Mouse (Mus musculus): ENCODE data around the gene Rad51d. TPM values are rescaled to one million over a fixed set of nuclear protein-coding genes. Genes with fewer than 3 reads are reported as not detected.

The Rad51d gene
- polyA plus RNA-seq, 1 experiment, result 11.6 TPM

GRCm38 (mm10) chr11:82897478-82897877 lies 7.1 kb upstream of the Rad51d start:
- Histone ChIP-seq H3K4me1 (peaks cover 14% of the 10 kb centered on the region), H3K4me3 (replicated peaks) (peak overlapping the region; percentile 23), H3K36me3 (replicated peaks; ENCODE audit: low read length) (peaks cover 51% of the 10 kb centered on the region), H3K27me3 (replicated peaks) (peaks cover 3% of the 10 kb centered on the region), H3K9me3 (peaks cover 4% of the 10 kb centered on the region)
- TF ChIP-seq FLI1 (IDR thresholded peaks at IDR 0.05; ENCODE audit: low read length) (no peak), GATA1 (IDR thresholded peaks at IDR 0.05; ENCODE audit: borderline replicate concordance, low read length) (no peak)

- H3K9me3 ChIP-seq, result peaks cover 4% of the 10 kb centered on the region
- peaks cover 11% of the 10 kb centered on the region for H3K27me3 ChIP-seq (replicated peaks)
- peaks cover 46% of the 10 kb centered on the region for H3K4me1 ChIP-seq
- H3K36me3 ChIP-seq (replicated peaks; ENCODE audit: low read length), result peaks cover 4% of the 10 kb centered on the region
- no peak for TF ChIP-seq FLI1 (IDR thresholded peaks at IDR 0.05; ENCODE audit: low read length)
- TF ChIP-seq GATA1 (IDR thresholded peaks at IDR 0.05; ENCODE audit: borderline replicate concordance, low read length), result no peak
- H3K4me3 ChIP-seq (replicated peaks), result no peak within 1 kb of the TSS
Measured at GRCm38 (mm10) chr11:82891936-82892335, 1.5 kb upstream of the Rad51d start, which contains the start of gene Fndc8. Gene Fndc8, plus strand, starts transcription at chr11:82892124.

GRCm38 (mm10) chr11:82889524-82890341 lies 681 bp downstream of the Rad51d start:
- Histone ChIP-seq H3K9me3 (no peaks in the 10 kb centered on the region), H3K4me1 (peaks cover 51% of the 10 kb centered on the region), H3K4me3 (replicated peaks) (peak overlapping the region; percentile 98), H3K27me3 (replicated peaks) (peaks cover 11% of the 10 kb centered on the region), H3K36me3 (replicated peaks; ENCODE audit: low read length) (peaks cover 20% of the 10 kb centered on the region)
- TF ChIP-seq GATA1 (IDR thresholded peaks at IDR 0.05; ENCODE audit: borderline replicate concordance, low read length), result no peak
- no peak for TF ChIP-seq FLI1 (IDR thresholded peaks at IDR 0.05; ENCODE audit: low read length)

GRCm38 (mm10) chr11:82888491-82888946 lies 1.9 kb downstream of the Rad51d start:
- H3K9me3 ChIP-seq, result no peaks in the 10 kb centered on the region
- H3K4me1 ChIP-seq, result peaks cover 53% of the 10 kb centered on the region
- H3K36me3 ChIP-seq (replicated peaks; ENCODE audit: low read length), result peaks cover 26% of the 10 kb centered on the region
- H3K4me3 ChIP-seq (replicated peaks), result no peak overlapping the region
- peaks cover 11% of the 10 kb centered on the region for H3K27me3 ChIP-seq (replicated peaks)
- no peak for TF ChIP-seq FLI1 (IDR thresholded peaks at IDR 0.05; ENCODE audit: low read length)
- TF ChIP-seq GATA1 (IDR thresholded peaks at IDR 0.05; ENCODE audit: borderline replicate concordance, low read length), result no peak

GRCm38 (mm10) chr11:82886559-82886958 lies 3.9 kb downstream of the Rad51d start:
- no peaks in the 10 kb centered on the region for H3K9me3 ChIP-seq
- peaks cover 46% of the 10 kb centered on the region for H3K36me3 ChIP-seq (replicated peaks; ENCODE audit: low read length)
- TF ChIP-seq FLI1 (IDR thresholded peaks at IDR 0.05; ENCODE audit: low read length), result no peak
- TF ChIP-seq GATA1 (IDR thresholded peaks at IDR 0.05; ENCODE audit: borderline replicate concordance, low read length), result no peak
- peaks cover 2% of the 10 kb centered on the region for H3K27me3 ChIP-seq (replicated peaks)
- no peak overlapping the region for H3K4me3 ChIP-seq (replicated peaks)
- peaks cover 40% of the 10 kb centered on the region for H3K4me1 ChIP-seq

- Histone ChIP-seq H3K4me3 (replicated peaks) (no peak overlapping the region), H3K36me3 (replicated peaks; ENCODE audit: low read length) (peaks cover 71% of the 10 kb centered on the region), H3K27me3 (replicated peaks) (no peaks in the 10 kb centered on the region), H3K9me3 (no peaks in the 10 kb centered on the region), H3K4me1 (peaks cover 15% of the 10 kb centered on the region)
- TF ChIP-seq FLI1 (IDR thresholded peaks at IDR 0.05; ENCODE audit: low read length) (no peak), GATA1 (IDR thresholded peaks at IDR 0.05; ENCODE audit: borderline replicate concordance, low read length) (no peak)
Measured at GRCm38 (mm10) chr11:82883180-82883579, 7.2 kb downstream of the Rad51d start.

- Histone ChIP-seq H3K4me1 (peaks cover 16% of the 10 kb centered on the region), H3K4me3 (replicated peaks) (no peak overlapping the region), H3K9me3 (peaks cover 3% of the 10 kb centered on the region; the same call in 1 of the 2 replicates), H3K27me3 (replicated peaks) (no peaks in the 10 kb centered on the region), H3K36me3 (replicated peaks; ENCODE audit: low read length) (peaks cover 70% of the 10 kb centered on the region)
- TF ChIP-seq FLI1 (IDR thresholded peaks at IDR 0.05; ENCODE audit: low read length), result no peak
- no peak for TF ChIP-seq GATA1 (IDR thresholded peaks at IDR 0.05; ENCODE audit: borderline replicate concordance, low read length)
Measured at GRCm38 (mm10) chr11:82877726-82878344, 12.6 kb downstream of the Rad51d start.

- Histone ChIP-seq H3K9me3 (peaks cover 3% of the 10 kb centered on the region; the same call in 1 of the 2 replicates), H3K27me3 (replicated peaks) (no peaks in the 10 kb centered on the region), H3K4me3 (replicated peaks) (no peak overlapping the region), H3K4me1 (peaks cover 21% of the 10 kb centered on the region), H3K36me3 (replicated peaks; ENCODE audit: low read length) (peaks cover 54% of the 10 kb centered on the region)
- TF ChIP-seq FLI1 (IDR thresholded peaks at IDR 0.05; ENCODE audit: low read length) (no peak), GATA1 (IDR thresholded peaks at IDR 0.05; ENCODE audit: borderline replicate concordance, low read length) (no peak)
Measured at GRCm38 (mm10) chr11:82875631-82876030, 14.8 kb downstream of the Rad51d start.

DNA sequence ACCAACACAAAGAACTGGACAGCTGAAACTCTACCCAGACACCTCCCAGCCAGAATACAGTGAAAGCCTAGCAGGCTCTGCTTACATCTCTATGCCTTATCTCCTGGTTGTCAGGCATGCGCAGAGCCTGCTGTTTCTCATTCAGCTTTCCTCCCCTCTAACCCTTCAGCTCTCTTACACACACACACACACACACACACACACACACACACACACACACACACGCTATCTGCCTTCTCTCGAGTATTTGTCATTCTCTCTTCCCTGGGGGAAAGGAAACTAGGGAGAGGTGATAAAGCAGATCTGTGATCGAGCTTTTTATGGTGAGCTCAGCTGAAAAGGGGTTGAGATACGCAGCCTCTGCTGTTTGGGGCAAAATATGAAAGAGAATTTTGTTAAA lies 15.5 kb downstream of the Rad51d start:
- no peaks in the 10 kb centered on the region for H3K27me3 ChIP-seq (replicated peaks)
- TF ChIP-seq GATA1 (IDR thresholded peaks at IDR 0.05; ENCODE audit: borderline replicate concordance, low read length) (no peak), FLI1 (IDR thresholded peaks at IDR 0.05; ENCODE audit: low read length) (no peak)
- peaks cover 21% of the 10 kb centered on the region for H3K4me1 ChIP-seq
- H3K36me3 ChIP-seq (replicated peaks; ENCODE audit: low read length), result peaks cover 52% of the 10 kb centered on the region
- peak overlapping the region; percentile 18 for H3K4me3 ChIP-seq (replicated peaks)
- peaks cover 3% of the 10 kb centered on the region; the same call in 1 of the 2 replicates for H3K9me3 ChIP-seq

DNA sequence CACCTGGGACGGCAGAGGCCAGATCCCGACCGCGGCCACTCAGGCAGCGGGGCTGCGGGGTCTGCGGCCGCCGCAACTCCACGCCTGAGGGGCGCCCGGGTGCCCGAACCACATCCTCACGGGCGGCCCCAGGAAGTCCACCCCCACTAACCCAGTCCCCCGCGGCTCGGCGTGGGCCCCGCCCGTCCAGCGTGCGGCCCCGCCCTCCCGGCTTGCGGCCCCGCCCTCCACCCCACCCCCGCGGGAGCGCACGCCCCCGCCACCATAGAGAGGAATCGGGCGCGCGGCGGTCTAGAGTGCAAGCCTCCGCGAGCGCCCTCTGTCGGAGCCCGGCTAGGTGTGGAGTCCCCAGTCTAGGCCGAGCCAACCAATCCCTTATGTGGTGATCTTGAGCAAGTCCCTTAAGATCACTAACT lies 19.4 kb downstream of the Rad51d start, which contains the start of gene Rffl:
Gene Rffl, minus strand, starts transcription at position 180 of the 416 bp plus-strand sequence.
- Histone ChIP-seq H3K4me1 (peaks cover 51% of the 10 kb centered on the region), H3K27me3 (replicated peaks) (no peaks in the 10 kb centered on the region), H3K36me3 (replicated peaks; ENCODE audit: low read length) (peaks cover 29% of the 10 kb centered on the region), H3K9me3 (peaks cover 3% of the 10 kb centered on the region; the same call in 1 of the 2 replicates), H3K4me3 (replicated peaks) (peak within 1 kb of the TSS; percentile 95)
- TF ChIP-seq FLI1 (IDR thresholded peaks at IDR 0.05; ENCODE audit: low read length), result no peak
- no peak for TF ChIP-seq GATA1 (IDR thresholded peaks at IDR 0.05; ENCODE audit: borderline replicate concordance, low read length)
